Mouse (Mus musculus) left cerebral cortex, postnatal 25 days (tissue): ENCODE measurements around the gene Hcar2. TPM values are rescaled to one million over a fixed set of nuclear protein-coding genes. Genes with fewer than 3 reads are reported as not detected.

Experiments
- DNase-seq, 2 experiments: peaks; one replicate each; pipeline ENCODE4 v3.0.0; 2022; ENCODE audit warnings: low spot score in 2 of 2, mixed read lengths in 1 of 2
- intact Hi-C: fragments of 180-260 bp; cut with DNase I; formaldehyde crosslinking; loops from one replicate; pipeline ENCODE4 v1.15.1; 2025
- total RNA-seq, 2 experiments: library from RNA; stranded (reverse); gene quantifications; 2 replicates each; pipeline ENCODE4 v1.2.3; 2021

Gene Hcar2
- total RNA-seq, 2 experiments from 2014 or later, result not detected

- intact Hi-C loops, result loop anchor here (5.0 kb wide), 1 partner anchor 70 kb away; the partner anchor contains the start of genes Kntc1 and Rsrc2
- no peak for DNase-seq
Measured at GRCm38 (mm10) chr5:123816891-123817290, 48.4 kb downstream of the Hcar2 start.

Other genes starting within 250 kb of the Hcar2 start
- 100 to 1,000 TPM; 126 to 133 TPM for gene Clip1, start 180.9 kb downstream of the Hcar2 start, total RNA-seq
- 10 to 100 TPM; 37.4 to 50.3 TPM for gene Zcchc8, start 144.4 kb downstream of the Hcar2 start, total RNA-seq
- gene Rsrc2, start 116.1 kb downstream of the Hcar2 start, total RNA-seq, result 10 to 100 TPM; 78.6 to 87.1 TPM
- 1 to 10 TPM in 1 of 2 experiments, under 1 TPM in 1; 0.83 to 1.3 TPM for gene Kntc1, start 115.8 kb downstream of the Hcar2 start, total RNA-seq
- gene Hcar1, start 14.5 kb upstream of the Hcar2 start, total RNA-seq, result 1 to 10 TPM; 1.0 to 1.4 TPM
- 10 to 100 TPM; 64.4 to 73.6 TPM for gene Denr, start 41.7 kb upstream of the Hcar2 start, total RNA-seq
- gene Gm43518, start 61.9 kb upstream of the Hcar2 start, total RNA-seq, result under 1 TPM in 1 of 2 experiments, not detected in 1; 0.82 TPM
- gene Ccdc62, start 65.2 kb upstream of the Hcar2 start, total RNA-seq, result 1 to 10 TPM; 3.1 to 3.7 TPM
- 10 to 100 TPM; 60.5 to 67.1 TPM for gene Hip1r, start 108.1 kb upstream of the Hcar2 start, total RNA-seq
- 10 to 100 TPM; 46.7 to 50.6 TPM for gene Vps37b, start 166.8 kb upstream of the Hcar2 start, total RNA-seq
- 10 to 100 TPM; 54.8 to 62.4 TPM for gene Abcb9, start 230.3 kb upstream of the Hcar2 start, total RNA-seq
- 10 to 100 TPM; 36.6 to 38.6 TPM for gene Ogfod2, start 246.8 kb upstream of the Hcar2 start, total RNA-seq